Mouse (Mus musculus) kidney, adult 2 months (tissue): ENCODE results near the gene Tanc2. TPM values are rescaled to one million over a fixed set of nuclear protein-coding genes. Genes with fewer than 3 reads are reported as not detected.
A peak's percentile ranks its signal among the peaks of the same experiment; 100 is the strongest.

Source experiments
- DNase-seq: peaks from one replicate; pipeline ENCODE4 v3.0.0; 2021
- H3K27ac ChIP-seq: fragments of 200-500 bp; 2 replicates; pipeline ENCODE4 v1.5.1; 2012; ENCODE audit warnings: low read depth, low read length, control low read depth, inconsistent platforms; ENCODE audit not compliant: insufficient read depth
- H3K27me3 ChIP-seq: fragments of 200-500 bp; replicated peaks from 2 replicates; pipeline ENCODE4 v1.6.1; 2012; ENCODE audit warnings: mild to moderate bottlenecking, moderate library complexity, low read length, inconsistent platforms; ENCODE audit not compliant: control insufficient read depth, insufficient read depth
- H3K36me3 ChIP-seq: fragments of 200-500 bp; 2 replicates; pipeline ENCODE4 v1.6.1; 2012; ENCODE audit warnings: mild to moderate bottlenecking, moderate library complexity, low read length, inconsistent platforms; ENCODE audit not compliant: control insufficient read depth, insufficient read depth
- H3K4me1 ChIP-seq: fragments of 200-500 bp; 2 replicates; pipeline ENCODE4 v1.6.1; 2011; ENCODE audit warnings: low read length; ENCODE audit not compliant: control insufficient read depth, insufficient read depth
- H3K4me3 ChIP-seq: fragments of 200-500 bp; 2 replicates; pipeline ENCODE4 v1.5.1; 2011; ENCODE audit warnings: mild to moderate bottlenecking, low read depth, low read length, control low read depth; ENCODE audit not compliant: insufficient read depth
- CTCF ChIP-seq: fragments of 200-500 bp; conservative IDR thresholded peaks from 2 replicates; pipeline ENCODE4 v1.5.1; 2011; ENCODE audit warnings: low read depth, mild to moderate bottlenecking, control low read depth, low read length, moderate library complexity, mixed read lengths; ENCODE audit not compliant: insufficient read depth, insufficient read length
- POLR2A ChIP-seq: fragments of 200-500 bp; IDR thresholded peaks from one replicate; pipeline ENCODE4 v1.6.1; 2011; ENCODE audit warnings: low read depth, low read length, control low read depth
- WGBS: fragments of 180-500 bp; shearing (Covaris S2); methylation state at CpG from one replicate; pipeline ENCODE4 v1.1.7; 2018; 5-methylcytosine and 5-hydroxymethylcytosine counted together
- polyA plus RNA-seq: library from polyadenylated mRNA; depleted of rRNA; stranded (reverse); fragments of >200 nt; gene quantifications from 2 replicates; pipeline ENCODE4 v1.2.3, GENCODE M21; 2012

Tanc2 gene
- polyA plus RNA-seq, 1 experiment, result 19.0 TPM

- WGBS, result 95% methylated on average over 5 of the region's 5 CpGs
- H3K4me1 ChIP-seq, result no peaks in the 10 kb centered on the region
- no peaks in the 10 kb centered on the region for H3K27me3 ChIP-seq
- no peak overlapping the region for H3K4me3 ChIP-seq
- no peak overlapping the region for H3K27ac ChIP-seq
- no peak for DNase-seq
- H3K36me3 ChIP-seq, result peaks cover 9% of the 10 kb centered on the region
- TF ChIP-seq CTCF, result no peak
- no peak for TF ChIP-seq POLR2A
Measured at GRCm38 (mm10) chr11:105921275-105921674, 331.5 kb downstream of the Tanc2 start.

GRCm38 (mm10) chr11:105922769-105923663 lies 333.2 kb downstream of the Tanc2 start:
- WGBS, result 92% methylated on average over 20 of the region's 20 CpGs

GRCm38 (mm10) chr11:105927065-105928030 lies 337.6 kb downstream of the Tanc2 start:
- peak; percentile 79 for DNase-seq
- no peak for TF ChIP-seq POLR2A
- TF ChIP-seq CTCF, result peak; percentile 78
- Histone ChIP-seq H3K4me3 (no peak overlapping the region), H3K27ac (no peak overlapping the region), H3K27me3 (no peaks in the 10 kb centered on the region), H3K4me1 (peaks cover 10% of the 10 kb centered on the region; the same call in 1 of the 2 replicates), H3K36me3 (no peaks in the 10 kb centered on the region)
- WGBS, result 60% methylated on average over 14 of the region's 14 CpGs

More at GRCm38 (mm10) chr11:105922769-105923663, 333.2 kb downstream of the Tanc2 start:
- no peak for TF ChIP-seq POLR2A
- no peak for TF ChIP-seq CTCF
- H3K27me3 ChIP-seq, result no peaks in the 10 kb centered on the region
- peaks cover 5% of the 10 kb centered on the region for H3K36me3 ChIP-seq
- no peak overlapping the region for H3K27ac ChIP-seq
- H3K4me1 ChIP-seq, result peaks cover 1% of the 10 kb centered on the region; the same call in 1 of the 2 replicates
- DNase-seq, result no peak
- H3K4me3 ChIP-seq, result no peak overlapping the region

- no peak overlapping the region for H3K4me3 ChIP-seq
- WGBS, result 30% methylated on average over 5 of the region's 5 CpGs
- no peaks in the 10 kb centered on the region for H3K36me3 ChIP-seq
- H3K27me3 ChIP-seq, result no peaks in the 10 kb centered on the region
- TF ChIP-seq CTCF, result 0 out of 2 replicates have a peak, but pooled peaks have one; percentile 1
- no peak for TF ChIP-seq POLR2A
- H3K4me1 ChIP-seq, result peaks cover 10% of the 10 kb centered on the region; the same call in 1 of the 2 replicates
- DNase-seq, result peak; percentile 54
- H3K27ac ChIP-seq, result no peak overlapping the region
Measured at GRCm38 (mm10) chr11:105928171-105928570, 338.4 kb downstream of the Tanc2 start.

- Histone ChIP-seq H3K4me3 (no peak overlapping the region), H3K36me3 (no peaks in the 10 kb centered on the region), H3K4me1 (peaks cover 10% of the 10 kb centered on the region; the same call in 1 of the 2 replicates), H3K27ac (no peak overlapping the region), H3K27me3 (no peaks in the 10 kb centered on the region)
- TF ChIP-seq CTCF, result no peak
- no peak for TF ChIP-seq POLR2A
- WGBS, result 67% methylated on average over 3 of the region's 3 CpGs
- no peak for DNase-seq
Measured at GRCm38 (mm10) chr11:105931380-105931779, 341.6 kb downstream of the Tanc2 start.

- TF ChIP-seq POLR2A (no peak), CTCF (no peak)
- Histone ChIP-seq H3K4me3 (no peak overlapping the region), H3K27ac (no peak overlapping the region), H3K36me3 (no peaks in the 10 kb centered on the region), H3K27me3 (no peaks in the 10 kb centered on the region), H3K4me1 (0 out of 2 replicates have a peak, but pooled peaks cover 3% of the 10 kb centered on the region)
- no peak for DNase-seq
- WGBS, result 89% methylated on average over 8 of the region's 8 CpGs
Measured at GRCm38 (mm10) chr11:105933746-105934145, 344.0 kb downstream of the Tanc2 start.
